Mouse (Mus musculus) heart, adult 2 months (tissue): ENCODE measurements around the gene Olfr56. TPM values are rescaled to one million over a fixed set of nuclear protein-coding genes. Genes with fewer than 3 reads are reported as not detected.
"Not testable (repeated sequence)": the region's sequence is repeated elsewhere in the genome, so short reads cannot be mapped to it uniquely, and the experiment has no call there.

Experiments used
- DNase-seq, 2 experiments: peaks; one replicate each; pipeline ENCODE4 v3.0.0; 2021
- H3K27ac ChIP-seq: fragments of 200-600 bp; 2 replicates; pipeline ENCODE4 v1.8.1; 2022
- H3K27me3 ChIP-seq: fragments of 200-500 bp; 2 replicates; pipeline ENCODE4 v1.6.1; 2012; ENCODE audit warnings: mild to moderate bottlenecking, low read length, inconsistent platforms, mixed read lengths; ENCODE audit not compliant: control insufficient read depth, insufficient read depth
- H3K36me3 ChIP-seq: fragments of 200-500 bp; 2 replicates; pipeline ENCODE4 v1.6.1; 2012; ENCODE audit warnings: low read length, inconsistent platforms; ENCODE audit not compliant: control insufficient read depth, insufficient read depth
- H3K4me1 ChIP-seq: fragments of 200-500 bp; 2 replicates; pipeline ENCODE4 v1.6.1; 2011; ENCODE audit warnings: low read length; ENCODE audit not compliant: control insufficient read depth, insufficient read depth
- H3K4me3 ChIP-seq: fragments of 200-600 bp; 2 replicates; pipeline ENCODE4 v1.8.1; 2022
- H3K79me2 ChIP-seq: fragments of 200-500 bp; replicated peaks from 2 replicates; pipeline ENCODE4 v1.6.1; 2012; ENCODE audit warnings: mild to moderate bottlenecking, inconsistent platforms, low read length, moderate library complexity, mixed read lengths; ENCODE audit not compliant: control insufficient read depth, insufficient read depth
- H3K9ac ChIP-seq: fragments of 200-500 bp; 2 replicates; pipeline ENCODE4 v1.6.1; 2012; ENCODE audit warnings: low read depth, mild to moderate bottlenecking, control low read depth, inconsistent platforms, low read length, mixed read lengths
- CTCF ChIP-seq: fragments of 200-600 bp; IDR thresholded peaks from 2 replicates; pipeline ENCODE4 v1.8.1; 2022; ENCODE audit warnings: antibody characterized with exemption, mild to moderate bottlenecking, moderate library complexity
- EP300 ChIP-seq: fragments of 200-500 bp; IDR thresholded peaks from 2 replicates; pipeline ENCODE4 v1.6.1; 2011; ENCODE audit warnings: low read depth, low read length, control low read depth; ENCODE audit not compliant: insufficient read depth
- POLR2A ChIP-seq: fragments of 200-500 bp; IDR thresholded peaks from 2 replicates; pipeline ENCODE4 v1.6.1; 2011; ENCODE audit warnings: mild to moderate bottlenecking, low read depth, low read length, control low read depth; ENCODE audit not compliant: insufficient read depth
- whole genome bisulfite sequencing: fragments of 180-500 bp; shearing (Covaris S2); methylation state at CpG from one replicate; pipeline ENCODE4 v1.1.7; 2018; 5-methylcytosine and 5-hydroxymethylcytosine counted together
- intact Hi-C: fragments of 180-260 bp; cut with DNase I; formaldehyde crosslinking; loops from one replicate; pipeline ENCODE4 v1.15.1; 2025
- polyA plus RNA-seq: library from polyadenylated mRNA; depleted of rRNA; stranded (reverse); fragments of >200 nt; gene quantifications from 2 replicates; pipeline ENCODE4 v1.2.3, GENCODE M21; 2012
- total RNA-seq, 2 experiments: library from RNA; stranded (reverse); gene quantifications; 2 replicates each; pipeline ENCODE4 v1.2.3; 2021

Olfr56 gene
- total and polyA plus RNA-seq, 3 experiments = 0.10 TPM; not detected in 2

- DNase-seq, H3K4me3 ChIP-seq, H3K4me1 ChIP-seq, intact Hi-C loops, H3K79me2 ChIP-seq, H3K36me3 ChIP-seq, H3K9ac ChIP-seq, H3K27me3 ChIP-seq, H3K27ac ChIP-seq: not testable (repeated sequence)
- 56% methylated on average over 1 of the region's 6 CpGs for WGBS
These were observed 72.6 kb downstream of the Olfr56 start, which contains the start of gene 9930111J21Rik2 for GRCm38 (mm10) chr11:49051093-49051891. TSS of gene 9930111J21Rik2 (minus strand) at chr11:49051242.

GRCm38 (mm10) chr11:49051894-49052293 lies 73.2 kb downstream of the Olfr56 start:
- H3K27me3 ChIP-seq, H3K4me3 ChIP-seq, DNase-seq, H3K27ac ChIP-seq, intact Hi-C loops, H3K36me3 ChIP-seq, H3K9ac ChIP-seq, H3K4me1 ChIP-seq, H3K79me2 ChIP-seq: not testable (repeated sequence)
- WGBS = no CpG with 5 or more reads among the region's 5 CpGs

GRCm38 (mm10) chr11:49060061-49060460 lies 81.4 kb downstream of the Olfr56 start:
- intact Hi-C loops, H3K27me3 ChIP-seq, H3K4me3 ChIP-seq, H3K79me2 ChIP-seq, H3K27ac ChIP-seq, H3K9ac ChIP-seq, DNase-seq, H3K36me3 ChIP-seq, H3K4me1 ChIP-seq: not testable (repeated sequence)
- WGBS = 34% methylated on average over 2 of the region's 3 CpGs

- H3K27me3 ChIP-seq, H3K4me1 ChIP-seq, H3K79me2 ChIP-seq, H3K27ac ChIP-seq, intact Hi-C loops, DNase-seq, H3K36me3 ChIP-seq, H3K4me3 ChIP-seq, H3K9ac ChIP-seq: not testable (repeated sequence)
- 47% methylated on average over 2 of the region's 2 CpGs for WGBS
These were observed 83.2 kb downstream of the Olfr56 start for GRCm38 (mm10) chr11:49061865-49062264.

- H3K27me3 ChIP-seq, H3K79me2 ChIP-seq, H3K36me3 ChIP-seq, DNase-seq, H3K4me1 ChIP-seq, intact Hi-C loops: not testable (repeated sequence)
- Histone ChIP-seq H3K27ac (peak within 1 kb of the TSS; percentile 74), H3K9ac (peak within 1 kb of the TSS; percentile 45; the same call in 1 of the 2 replicates), H3K4me3 (peak within 1 kb of the TSS; percentile 10; the same call in 1 of the 2 replicates)
- WGBS = 28% methylated on average over 5 of the region's 5 CpGs
- TF ChIP-seq POLR2A = peak; percentile 60; the same call in 1 of the 2 replicates
These were observed 85.2 kb downstream of the Olfr56 start, which contains the start of gene Tgtp2 for GRCm38 (mm10) chr11:49063713-49064469. TSS of gene Tgtp2 (minus strand) at chr11:49064206.

- intact Hi-C loops = no loop called here
- Histone ChIP-seq H3K9ac (no peak overlapping the region), H3K36me3 (no peaks in the 10 kb centered on the region), H3K79me2 (no peaks in the 10 kb centered on the region), H3K4me3 (no peak overlapping the region), H3K4me1 (no peaks in the 10 kb centered on the region; the same call in 1 of the 2 replicates), H3K27me3 (no peaks in the 10 kb centered on the region), H3K27ac (no peak overlapping the region)
- no peak for DNase-seq
- 67% methylated on average over 1 of the region's 1 CpGs for WGBS
- TF ChIP-seq EP300 (no peak), POLR2A (no peak), CTCF (no peak)
These were observed 89.7 kb downstream of the Olfr56 start for GRCm38 (mm10) chr11:49068358-49068757.
